Mouse (Mus musculus): ENCODE data around the gene Syt16.

Syt16 gene

GRCm38 (mm10) chr12:74321981-74322380, 324.5 kb downstream of the Syt16 start:
- DNase-seq: no peak

All from lung, postnatal 36 days (tissue).